In genomic region chr15:77202881-77203254, GRCm38 (mm10) we compare ENCODE assay signal across 7 mouse cellular contexts.
DNase-seq lines count a peak whose midpoint lies in the region; ATAC-seq lines count a peak whose summit lies in the region.

No protein-coding gene starts in this region.

- H3K27me3 ChIP-seq in kidney, embryonic 16.5 days (ENCODE audit: insufficient read depth, low read length): no peaks in the 10 kb centered on the region
- no peaks in the 10 kb centered on the region for H3K27me3 ChIP-seq in embryonic facial prominence, embryonic 15.5 days
- no peaks in the 10 kb centered on the region for H3K27me3 ChIP-seq in intestine, embryonic 16.5 days (replicated peaks; ENCODE audit: control insufficient read depth, insufficient read depth, low read length)
- H3K27me3 ChIP-seq in midbrain, embryonic 15.5 days (replicated peaks): no peaks in the 10 kb centered on the region

- H3K9me3 ChIP-seq in kidney, embryonic 16.5 days (ENCODE audit: low read length): no peaks in the 10 kb centered on the region
- H3K9me3 ChIP-seq in embryonic facial prominence, embryonic 15.5 days (replicated peaks): no peaks in the 10 kb centered on the region
- H3K9me3 ChIP-seq in intestine, embryonic 16.5 days (ENCODE audit: control insufficient read depth, low read length): no peaks in the 10 kb centered on the region
- no peaks in the 10 kb centered on the region for H3K9me3 ChIP-seq in midbrain, embryonic 15.5 days

- no peak overlapping the region for H3K4me3 ChIP-seq in kidney, embryonic 16.5 days (ENCODE audit: low read length)
- no peak overlapping the region for H3K4me3 ChIP-seq in embryonic facial prominence, embryonic 15.5 days (replicated peaks)
- peak overlapping the region; percentile 6; the same call in 1 of the 2 replicates for H3K4me3 ChIP-seq in intestine, embryonic 16.5 days (ENCODE audit: low read length)
- H3K4me3 ChIP-seq in midbrain, embryonic 15.5 days: no peak overlapping the region

- H3K4me2 ChIP-seq in kidney, embryonic 16.5 days (replicated peaks; ENCODE audit: low read depth, low read length): no peak overlapping the region
- H3K4me2 ChIP-seq in embryonic facial prominence, embryonic 15.5 days (replicated peaks): no peak overlapping the region
- peak overlapping the region; percentile 36; the same call in 1 of the 2 replicates for H3K4me2 ChIP-seq in intestine, embryonic 16.5 days (ENCODE audit: low read depth, low read length)
- H3K4me2 ChIP-seq in midbrain, embryonic 15.5 days: no peak overlapping the region

- H3K9ac ChIP-seq in kidney, embryonic 16.5 days (replicated peaks; ENCODE audit: low read length): no peak overlapping the region
- no peak overlapping the region for H3K9ac ChIP-seq in embryonic facial prominence, embryonic 15.5 days
- H3K9ac ChIP-seq in intestine, embryonic 16.5 days (ENCODE audit: low read depth, low read length): peak overlapping the region; percentile 53; the same call in 1 of the 2 replicates
- H3K9ac ChIP-seq in midbrain, embryonic 15.5 days: no peak overlapping the region

- no peaks in the 10 kb centered on the region for H3K36me3 ChIP-seq in kidney, embryonic 16.5 days (ENCODE audit: insufficient read depth, low read length)
- no peaks in the 10 kb centered on the region for H3K36me3 ChIP-seq in embryonic facial prominence, embryonic 15.5 days
- H3K36me3 ChIP-seq in intestine, embryonic 16.5 days (ENCODE audit: control insufficient read depth, insufficient read depth, low read length): no peaks in the 10 kb centered on the region
- no peaks in the 10 kb centered on the region for H3K36me3 ChIP-seq in midbrain, embryonic 15.5 days (replicated peaks)

- WGBS in kidney, embryonic 16.5 days: 76% methylated on average over 3 of the region's 3 CpGs
- WGBS in embryonic facial prominence, embryonic 15.5 days: 71% methylated on average over 3 of the region's 3 CpGs
- WGBS in intestine, embryonic 16.5 days: 62% methylated on average over 3 of the region's 3 CpGs
- 85% methylated on average over 3 of the region's 3 CpGs for WGBS in midbrain, embryonic 15.5 days

- 0 out of 2 replicates have a peak, but pooled peaks have one; percentile 6 for ATAC-seq in kidney, embryonic 16.5 days (ENCODE audit: low FRiP score, low TSS enrichment)
- ATAC-seq in embryonic facial prominence, embryonic 15.5 days (ENCODE audit: insufficient number of reproducible peaks, low FRiP score, low TSS enrichment, low read depth): no peak
- no peak for ATAC-seq in intestine, embryonic 16.5 days
- no peak for ATAC-seq in midbrain, embryonic 15.5 days (replicated peaks)
- ATAC-seq in inflammation-experienced regulatory T-cells, adult 6 months: no peak

- H3K4me1 ChIP-seq in kidney, embryonic 16.5 days (ENCODE audit: insufficient read depth, low read length): peaks cover 20% of the 10 kb centered on the region
- peaks cover 35% of the 10 kb centered on the region for H3K4me1 ChIP-seq in embryonic facial prominence, embryonic 15.5 days
- H3K4me1 ChIP-seq in intestine, embryonic 16.5 days (ENCODE audit: control insufficient read depth, insufficient read depth, low read length): peaks cover 40% of the 10 kb centered on the region
- peaks cover 19% of the 10 kb centered on the region for H3K4me1 ChIP-seq in midbrain, embryonic 15.5 days

- no peak for DNase-seq in kidney, postnatal 14 days
- no peak for DNase-seq in cerebellum, postnatal 14 days

- H3K27ac ChIP-seq in kidney, embryonic 16.5 days (ENCODE audit: low read length): no peak overlapping the region
- peak overlapping the region; percentile 65 for H3K27ac ChIP-seq in embryonic facial prominence, embryonic 15.5 days (replicated peaks)
- H3K27ac ChIP-seq in intestine, embryonic 16.5 days (ENCODE audit: low read length): peak overlapping the region; percentile 92
- peak overlapping the region; percentile 20; the same call in 1 of the 2 replicates for H3K27ac ChIP-seq in midbrain, embryonic 15.5 days
